Mouse (Mus musculus): ENCODE results near the gene Lekr1. TPM values are rescaled to one million over a fixed set of nuclear protein-coding genes. Genes with fewer than 3 reads are reported as not detected.

Gene Lekr1
- total RNA-seq (2014; rRNA removed; ENCODE audit: low replicate concordance), result 2.2 and 9.1 TPM in 2 replicates
- polyA plus RNA-seq (2015; fragmentation: Nextera tagmentation; extraction: Ambion mirVana), result 5.4 and 5.6 TPM in 2 replicates

DNA sequence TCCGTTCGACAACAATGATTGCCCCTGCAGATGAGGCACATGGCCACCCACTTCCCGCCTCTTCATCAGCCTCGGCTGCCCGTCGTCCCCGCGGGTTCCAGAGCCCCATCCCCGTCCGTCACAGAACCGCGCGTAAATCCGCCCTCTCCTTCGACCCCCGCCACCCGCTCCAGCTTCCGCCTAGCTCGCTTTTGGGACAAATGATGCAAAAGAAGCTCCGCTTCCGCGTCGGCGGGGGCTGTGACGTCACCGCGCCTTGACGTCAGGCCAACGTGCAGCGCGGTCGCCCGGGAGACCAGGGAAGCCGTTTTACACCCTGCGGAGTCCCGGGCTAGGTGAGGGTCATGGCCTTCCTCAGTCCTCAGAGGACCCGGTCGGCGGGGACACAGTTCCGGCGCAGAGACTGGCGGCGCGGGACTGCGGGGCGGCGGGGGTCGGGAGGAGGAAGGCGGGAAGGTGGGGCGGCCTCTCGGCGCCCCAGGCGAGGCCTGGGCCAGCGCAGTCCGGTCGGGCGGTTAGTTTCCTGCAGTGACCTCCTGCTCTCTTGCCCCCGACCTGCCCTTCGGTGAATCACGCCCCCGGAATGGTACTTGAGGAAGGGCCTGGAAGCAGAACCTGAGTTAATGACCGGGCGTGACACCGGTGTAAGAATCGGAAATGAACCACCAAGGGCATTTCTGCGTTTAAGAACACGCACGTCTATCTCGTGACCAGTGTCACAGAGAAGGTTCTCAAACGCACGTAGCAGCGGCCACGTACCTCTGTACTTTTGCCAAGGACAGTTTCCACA is at the start of gene Lekr1:
Gene Lekr1 (plus strand): TSS at position 252 of the 790 bp plus-strand sequence.
- H3K4me1 ChIP-seq (ENCODE audit: control insufficient read depth, insufficient read depth), result peaks cover 5% of the 10 kb centered on the region; the same call in 1 of the 2 replicates
- no peaks in the 10 kb centered on the region for H3K27me3 ChIP-seq (ENCODE audit: control insufficient read depth, insufficient read depth, low read length)
- WGBS, result 1% methylated on average over 68 of the region's 73 CpGs
- TF ChIP-seq EP300 (IDR thresholded peaks at IDR 0.05; ENCODE audit: low read depth) (no peak), CTCF (IDR thresholded peaks at IDR 0.05; ENCODE audit: low read depth) (no peak)
- peak within 1 kb of the TSS; percentile 80 for H3K4me2 ChIP-seq (ENCODE audit: low read depth, low read length)
- no peaks in the 10 kb centered on the region for H3K9me3 ChIP-seq (replicated peaks; ENCODE audit: control insufficient read depth, low read length)
- peak within 1 kb of the TSS; percentile 43; the same call in 1 of the 2 replicates for H3K27ac ChIP-seq (ENCODE audit: low read depth)
- ATAC-seq (ENCODE audit: insufficient read depth, low read depth), result peak; percentile 94
- H3K9ac ChIP-seq (replicated peaks; ENCODE audit: low read depth, low read length), result peak within 1 kb of the TSS; percentile 49
- H3K36me3 ChIP-seq (replicated peaks; ENCODE audit: control insufficient read depth, insufficient read depth, low read length), result no peaks in the 10 kb centered on the region
- peak; percentile 83 for DNase-seq (ENCODE audit: low spot score)
- H3K4me3 ChIP-seq (ENCODE audit: low read depth, low read length), result peak within 1 kb of the TSS; percentile 66

DNA sequence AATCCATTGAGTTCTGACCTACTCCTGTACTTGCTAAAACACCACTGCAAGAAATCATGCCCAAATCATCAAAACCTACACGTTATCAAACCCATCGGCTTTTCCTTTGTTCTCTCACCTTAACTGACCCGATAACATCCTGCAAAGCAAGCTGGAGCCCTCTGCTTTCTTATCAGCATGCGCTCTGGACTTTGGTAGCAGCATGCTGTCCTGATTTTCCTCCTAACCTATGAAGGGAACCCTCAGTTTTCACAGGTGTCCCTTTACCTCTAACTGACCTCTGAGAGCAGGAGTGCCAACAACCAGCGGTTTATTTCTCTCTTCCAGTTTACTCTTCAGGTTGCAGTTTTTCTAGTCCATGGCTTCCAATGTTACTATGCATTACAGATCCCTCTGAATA is 48.5 kb upstream of the Lekr1 start:
- Histone ChIP-seq H3K4me1 (ENCODE audit: control insufficient read depth, insufficient read depth) (no peaks in the 10 kb centered on the region), H3K9ac (replicated peaks; ENCODE audit: low read depth, low read length) (no peak overlapping the region), H3K27me3 (ENCODE audit: control insufficient read depth, insufficient read depth, low read length) (no peaks in the 10 kb centered on the region), H3K9me3 (replicated peaks; ENCODE audit: control insufficient read depth, low read length) (no peaks in the 10 kb centered on the region), H3K4me2 (ENCODE audit: low read depth, low read length) (no peak overlapping the region), H3K27ac (ENCODE audit: low read depth) (no peak overlapping the region), H3K36me3 (replicated peaks; ENCODE audit: control insufficient read depth, insufficient read depth, low read length) (no peaks in the 10 kb centered on the region), H3K4me3 (ENCODE audit: low read depth, low read length) (no peak overlapping the region)
- no peak for ATAC-seq (ENCODE audit: insufficient read depth, low read depth)
- TF ChIP-seq CTCF (IDR thresholded peaks at IDR 0.05; ENCODE audit: low read depth), result no peak
- TF ChIP-seq EP300 (IDR thresholded peaks at IDR 0.05; ENCODE audit: low read depth), result no peak
- WGBS, result 38% methylated on average over 5 of the region's 5 CpGs
- no peak for DNase-seq (ENCODE audit: low spot score)

DNA sequence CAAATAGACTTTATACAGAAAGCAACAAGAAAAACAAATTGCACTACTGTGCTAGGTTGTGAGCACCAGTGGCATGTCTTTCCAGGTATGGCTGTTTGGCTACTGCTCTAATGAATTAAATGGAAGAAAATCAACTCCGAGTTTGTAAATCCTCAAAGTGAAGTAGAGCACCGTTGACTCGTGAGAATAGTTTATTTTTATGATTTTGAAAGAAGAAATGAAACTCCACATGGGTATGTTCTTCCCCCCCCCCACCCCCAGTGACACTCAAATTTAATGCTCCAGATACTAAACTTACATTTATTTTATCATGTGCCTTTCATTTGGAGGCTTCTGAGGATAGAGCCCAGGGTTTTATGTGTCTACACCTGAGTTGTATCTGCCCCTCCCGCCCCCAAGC is 46.7 kb upstream of the Lekr1 start:
- WGBS, result 79% methylated on average over 4 of the region's 4 CpGs
- H3K9me3 ChIP-seq (replicated peaks; ENCODE audit: control insufficient read depth, low read length), result no peaks in the 10 kb centered on the region
- no peak overlapping the region for H3K4me2 ChIP-seq (ENCODE audit: low read depth, low read length)
- no peaks in the 10 kb centered on the region for H3K36me3 ChIP-seq (replicated peaks; ENCODE audit: control insufficient read depth, insufficient read depth, low read length)
- DNase-seq (ENCODE audit: low spot score) (no peak), ATAC-seq (ENCODE audit: insufficient read depth, low read depth) (no peak)
- H3K4me1 ChIP-seq (ENCODE audit: control insufficient read depth, insufficient read depth), result no peaks in the 10 kb centered on the region
- TF ChIP-seq EP300 (IDR thresholded peaks at IDR 0.05; ENCODE audit: low read depth) (no peak), CTCF (IDR thresholded peaks at IDR 0.05; ENCODE audit: low read depth) (no peak)
- H3K27me3 ChIP-seq (ENCODE audit: control insufficient read depth, insufficient read depth, low read length), result no peaks in the 10 kb centered on the region
- H3K9ac ChIP-seq (replicated peaks; ENCODE audit: low read depth, low read length), result no peak overlapping the region
- no peak overlapping the region for H3K27ac ChIP-seq (ENCODE audit: low read depth)
- no peak overlapping the region for H3K4me3 ChIP-seq (ENCODE audit: low read depth, low read length)

DNA sequence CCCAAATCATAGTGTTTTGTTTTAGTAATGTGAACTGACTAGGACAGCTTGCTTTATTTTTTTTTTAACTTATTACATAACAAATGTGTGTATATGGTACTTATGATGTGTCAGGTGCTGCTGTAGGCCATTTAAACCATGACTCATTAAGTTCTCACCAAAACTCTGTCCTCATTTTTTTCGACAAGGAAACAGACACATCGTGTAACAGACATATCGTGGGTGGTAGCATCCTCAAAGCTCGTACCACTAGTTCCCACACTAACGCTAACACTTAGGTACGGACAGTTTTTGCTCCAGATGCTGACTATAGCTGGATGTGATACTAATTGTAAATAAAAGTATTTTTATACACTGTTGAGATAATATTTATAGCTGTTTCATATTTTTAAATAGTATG is 43.0 kb upstream of the Lekr1 start:
- Histone ChIP-seq H3K27me3 (ENCODE audit: control insufficient read depth, insufficient read depth, low read length) (no peaks in the 10 kb centered on the region), H3K9me3 (replicated peaks; ENCODE audit: control insufficient read depth, low read length) (no peaks in the 10 kb centered on the region), H3K27ac (ENCODE audit: low read depth) (no peak overlapping the region), H3K9ac (replicated peaks; ENCODE audit: low read depth, low read length) (no peak overlapping the region), H3K4me1 (ENCODE audit: control insufficient read depth, insufficient read depth) (no peaks in the 10 kb centered on the region), H3K4me3 (ENCODE audit: low read depth, low read length) (no peak overlapping the region), H3K4me2 (ENCODE audit: low read depth, low read length) (no peak overlapping the region), H3K36me3 (replicated peaks; ENCODE audit: control insufficient read depth, insufficient read depth, low read length) (no peaks in the 10 kb centered on the region)
- no peak for DNase-seq (ENCODE audit: low spot score)
- no peak for ATAC-seq (ENCODE audit: insufficient read depth, low read depth)
- TF ChIP-seq EP300 (IDR thresholded peaks at IDR 0.05; ENCODE audit: low read depth), result no peak
- no peak for TF ChIP-seq CTCF (IDR thresholded peaks at IDR 0.05; ENCODE audit: low read depth)
- 91% methylated on average over 6 of the region's 6 CpGs for WGBS

DNA sequence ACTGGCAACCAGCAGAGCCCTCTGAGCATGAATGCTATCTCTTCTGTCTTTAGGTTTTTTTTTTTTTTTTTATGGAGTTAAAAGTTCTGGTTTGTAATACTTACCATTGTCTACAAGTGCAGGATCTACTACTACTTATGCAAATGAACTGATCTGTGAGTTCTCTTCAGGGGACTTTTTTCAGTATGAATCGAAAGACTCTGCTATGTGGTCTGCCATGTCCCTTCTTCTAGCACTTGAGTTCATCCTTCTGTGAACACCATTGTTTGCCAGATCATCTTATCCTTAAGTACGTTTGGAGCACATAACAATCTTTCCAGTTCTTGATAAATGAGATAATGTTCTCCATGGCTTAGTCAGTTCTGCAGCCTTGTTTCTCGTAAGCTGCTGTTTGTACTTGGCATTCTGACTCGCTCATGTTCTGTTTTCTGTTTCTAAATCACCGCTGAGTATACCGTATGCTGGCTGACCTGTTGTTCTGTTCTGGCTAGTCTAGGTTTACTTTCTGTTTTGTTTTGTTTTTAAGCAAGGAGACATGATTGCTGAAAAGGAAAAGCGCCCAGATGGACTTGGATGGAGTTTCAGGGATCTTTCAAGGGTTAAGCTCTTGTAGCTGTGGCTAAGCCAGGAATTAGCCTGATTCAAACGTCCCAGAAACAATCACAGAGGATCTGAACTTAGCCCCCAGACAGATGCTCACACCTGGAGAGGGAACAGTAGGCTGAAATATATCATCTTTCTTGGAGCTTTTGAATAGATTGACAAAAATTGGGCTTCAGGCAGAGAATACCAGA is 40.3 kb upstream of the Lekr1 start:
- Histone ChIP-seq H3K36me3 (replicated peaks; ENCODE audit: control insufficient read depth, insufficient read depth, low read length) (no peaks in the 10 kb centered on the region), H3K27ac (ENCODE audit: low read depth) (no peak overlapping the region), H3K4me3 (ENCODE audit: low read depth, low read length) (no peak overlapping the region), H3K4me1 (ENCODE audit: control insufficient read depth, insufficient read depth) (no peaks in the 10 kb centered on the region), H3K27me3 (ENCODE audit: control insufficient read depth, insufficient read depth, low read length) (no peaks in the 10 kb centered on the region), H3K9ac (replicated peaks; ENCODE audit: low read depth, low read length) (no peak overlapping the region), H3K9me3 (replicated peaks; ENCODE audit: control insufficient read depth, low read length) (no peaks in the 10 kb centered on the region), H3K4me2 (ENCODE audit: low read depth, low read length) (no peak overlapping the region)
- no peak for ATAC-seq (ENCODE audit: insufficient read depth, low read depth)
- no peak for TF ChIP-seq CTCF (IDR thresholded peaks at IDR 0.05; ENCODE audit: low read depth)
- TF ChIP-seq EP300 (IDR thresholded peaks at IDR 0.05; ENCODE audit: low read depth), result no peak
- WGBS, result 52% methylated on average over 8 of the region's 8 CpGs
- no peak for DNase-seq (ENCODE audit: low spot score)

All from heart, postnatal 0 days (tissue).